Mouse (Mus musculus) embryonic facial prominence, embryonic 13.5 days (tissue): ENCODE measurements at regions not wholly inside any gene's neighbourhood (a gene's known extent, or its start where the extent isn't known, plus 50 kb on each side); places are given as distances from the start of the nearest gene placed in this dataset.

ENCODE experiments used
- ATAC-seq: fragments of 200-750 bp; cut with Nextera tagmentation; 2 replicates; pipeline ENCODE4 v1.8.0; 2017; ENCODE audit warnings: low read depth; ENCODE audit not compliant: insufficient number of reproducible peaks, insufficient read depth, low FRiP score, low TSS enrichment
- H3K27ac ChIP-seq: fragments of 300-500 bp; sonication (generic); 2 replicates; pipeline ENCODE4 v1.5.1; 2015; ENCODE audit warnings: moderate library complexity, mild to moderate bottlenecking, inconsistent platforms
- H3K27me3 ChIP-seq: fragments of 300-500 bp; sonication (generic); 2 replicates; pipeline ENCODE4 v1.6.1; 2015; ENCODE audit warnings: mild to moderate bottlenecking, inconsistent platforms
- H3K36me3 ChIP-seq: fragments of 300-500 bp; sonication (generic); 2 replicates; pipeline ENCODE4 v1.6.1; 2015; ENCODE audit warnings: mild to moderate bottlenecking, inconsistent platforms
- H3K4me1 ChIP-seq: fragments of 300-500 bp; sonication (generic); 2 replicates; pipeline ENCODE4 v1.6.1; 2015; ENCODE audit warnings: inconsistent platforms
- H3K4me2 ChIP-seq: fragments of 300-500 bp; sonication (generic); 2 replicates; pipeline ENCODE4 v1.6.1; 2015; ENCODE audit warnings: moderate library complexity, mild to moderate bottlenecking, inconsistent platforms
- H3K4me3 ChIP-seq: fragments of 300-500 bp; sonication (generic); 2 replicates; pipeline ENCODE4 v1.5.1; 2015; ENCODE audit warnings: mild to moderate bottlenecking, inconsistent platforms
- H3K9ac ChIP-seq: fragments of 300-500 bp; sonication (generic); 2 replicates; pipeline ENCODE4 v1.6.1; 2015; ENCODE audit warnings: mild to moderate bottlenecking, inconsistent platforms
- H3K9me3 ChIP-seq: fragments of 300-500 bp; sonication (generic); 2 replicates; pipeline ENCODE4 v1.6.1; 2016; ENCODE audit warnings: inconsistent platforms
- whole genome bisulfite sequencing: fragments of 180-500 bp; shearing (Covaris S2); methylation state at CpG from one replicate; pipeline ENCODE4 v1.1.7; 2015; ENCODE audit warnings: mixed read lengths; 5-methylcytosine and 5-hydroxymethylcytosine counted together

DNA sequence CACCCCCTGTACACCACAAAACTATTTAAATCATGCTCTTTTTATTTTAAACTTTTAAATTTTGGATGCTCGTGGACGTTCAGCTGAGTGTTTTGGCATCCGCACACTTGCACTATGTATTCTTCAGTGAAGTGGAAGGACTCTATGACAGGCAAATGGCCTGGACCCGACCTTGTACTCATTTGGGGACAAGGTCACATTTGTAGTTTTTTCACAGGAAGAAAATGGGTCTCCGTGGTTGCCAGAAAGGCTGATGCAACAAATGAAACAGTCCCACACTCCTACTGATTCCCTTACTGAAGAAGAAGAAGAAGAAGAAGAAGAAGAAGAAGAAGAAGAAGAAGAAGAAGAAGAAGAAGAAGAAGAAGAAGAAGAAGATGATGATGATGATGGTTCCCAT lies 160.9 kb upstream of the Foxn2 start:
- ATAC-seq, result no peak
- 0 out of 2 replicates have a peak, but pooled peaks cover 2% of the 10 kb centered on the region for H3K4me1 ChIP-seq
- no peak overlapping the region for H3K4me2 ChIP-seq
- H3K27ac ChIP-seq, result no peak overlapping the region
- WGBS, result 80% methylated on average over 5 of the region's 5 CpGs
- no peak overlapping the region for H3K4me3 ChIP-seq
- no peaks in the 10 kb centered on the region for H3K9me3 ChIP-seq
- H3K36me3 ChIP-seq, result no peaks in the 10 kb centered on the region
- H3K27me3 ChIP-seq, result no peaks in the 10 kb centered on the region
- H3K9ac ChIP-seq, result no peak overlapping the region

- no peak overlapping the region for H3K4me3 ChIP-seq
- H3K4me2 ChIP-seq, result no peak overlapping the region
- no peak for ATAC-seq
- H3K9ac ChIP-seq, result no peak overlapping the region
- no peak overlapping the region for H3K27ac ChIP-seq
- H3K36me3 ChIP-seq, result no peaks in the 10 kb centered on the region
- no peaks in the 10 kb centered on the region for H3K4me1 ChIP-seq
- H3K27me3 ChIP-seq, result no peaks in the 10 kb centered on the region
- WGBS, result 60% methylated on average over 1 of the region's 1 CpGs
- H3K9me3 ChIP-seq, result no peaks in the 10 kb centered on the region
Measured at GRCm38 (mm10) chr17:88282711-88283110, 157.8 kb upstream of the Foxn2 start.

DNA sequence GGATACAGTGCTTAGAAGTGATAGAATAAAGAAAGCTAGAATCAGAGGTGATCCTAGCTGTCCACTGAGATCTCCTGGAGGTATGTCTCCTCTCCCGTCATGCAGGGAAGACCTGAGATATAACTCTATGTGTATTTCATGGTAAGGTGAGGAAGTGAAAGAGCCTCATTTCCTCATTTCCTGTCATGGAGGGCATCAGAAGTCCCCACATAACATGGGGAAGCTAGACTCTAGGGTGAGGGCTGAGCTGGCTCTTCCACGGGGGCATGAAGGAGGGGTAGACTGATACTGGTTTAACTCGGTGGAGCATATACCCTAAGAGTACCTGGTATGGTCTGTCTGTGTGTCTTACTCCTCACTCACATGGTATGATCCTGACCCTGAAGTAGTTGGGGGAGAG lies 156.0 kb upstream of the Foxn2 start:
- WGBS, result 87% methylated on average over 3 of the region's 3 CpGs
- H3K4me2 ChIP-seq, result no peak overlapping the region
- no peak overlapping the region for H3K9ac ChIP-seq
- ATAC-seq, result no peak
- no peaks in the 10 kb centered on the region for H3K36me3 ChIP-seq
- H3K9me3 ChIP-seq, result 0 out of 2 replicates have a peak, but pooled peaks cover 8% of the 10 kb centered on the region
- no peaks in the 10 kb centered on the region for H3K27me3 ChIP-seq
- H3K4me3 ChIP-seq, result no peak overlapping the region
- no peak overlapping the region for H3K27ac ChIP-seq
- H3K4me1 ChIP-seq, result no peaks in the 10 kb centered on the region

DNA sequence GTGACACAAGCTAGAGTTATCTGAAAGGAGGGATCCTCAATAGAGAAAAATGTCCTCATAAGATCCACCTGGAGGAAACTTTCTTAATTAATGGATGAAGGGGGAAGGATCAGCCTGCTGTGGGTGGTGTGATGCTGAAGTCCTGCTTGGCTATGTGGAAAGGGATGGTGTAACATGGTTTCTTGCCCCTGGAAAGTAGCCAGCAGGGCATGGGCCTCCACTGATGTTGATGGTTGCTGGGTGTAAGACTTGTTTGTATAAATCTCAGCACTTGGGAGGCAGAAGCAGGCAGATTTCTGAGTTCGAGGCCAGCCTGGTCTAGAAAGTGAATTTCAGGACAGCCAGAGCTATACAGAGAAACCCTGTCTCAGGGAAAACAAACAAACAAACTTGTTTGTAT lies 152.7 kb upstream of the Foxn2 start:
- no peaks in the 10 kb centered on the region for H3K27me3 ChIP-seq
- H3K9ac ChIP-seq, result no peak overlapping the region
- ATAC-seq, result no peak
- H3K27ac ChIP-seq, result no peak overlapping the region
- no peaks in the 10 kb centered on the region for H3K4me1 ChIP-seq
- no peak overlapping the region for H3K4me2 ChIP-seq
- H3K9me3 ChIP-seq, result 0 out of 2 replicates have a peak, but pooled peaks cover 8% of the 10 kb centered on the region
- H3K4me3 ChIP-seq, result no peak overlapping the region
- 77% methylated on average over 1 of the region's 1 CpGs for WGBS
- H3K36me3 ChIP-seq, result no peaks in the 10 kb centered on the region

DNA sequence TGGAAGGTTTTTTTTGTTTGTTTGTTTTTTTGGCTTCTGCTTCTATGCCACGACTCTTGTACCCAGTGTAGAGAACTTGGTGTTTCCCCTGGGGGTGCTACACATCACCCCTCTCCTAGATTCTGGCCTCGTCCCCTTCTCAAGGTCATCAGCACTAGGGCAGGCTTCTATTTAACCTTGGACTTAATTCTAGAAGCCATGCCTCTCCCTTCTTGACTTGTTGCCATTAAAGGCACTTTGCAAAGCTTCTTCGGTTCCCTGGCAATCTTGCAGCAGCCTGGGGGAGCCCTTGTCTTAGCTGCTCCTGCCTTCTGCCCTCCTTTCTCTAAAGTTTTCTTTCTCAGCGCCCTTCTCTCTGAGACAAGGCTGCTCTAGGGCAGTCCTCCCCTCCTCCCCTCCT lies 143.0 kb upstream of the Foxn2 start:
- ATAC-seq, result no peak
- Histone ChIP-seq H3K4me1 (no peaks in the 10 kb centered on the region), H3K9ac (no peak overlapping the region), H3K27me3 (no peaks in the 10 kb centered on the region), H3K4me3 (no peak overlapping the region), H3K9me3 (no peaks in the 10 kb centered on the region), H3K36me3 (no peaks in the 10 kb centered on the region), H3K27ac (no peak overlapping the region), H3K4me2 (no peak overlapping the region)
- 39% methylated on average over 4 of the region's 4 CpGs for WGBS

DNA sequence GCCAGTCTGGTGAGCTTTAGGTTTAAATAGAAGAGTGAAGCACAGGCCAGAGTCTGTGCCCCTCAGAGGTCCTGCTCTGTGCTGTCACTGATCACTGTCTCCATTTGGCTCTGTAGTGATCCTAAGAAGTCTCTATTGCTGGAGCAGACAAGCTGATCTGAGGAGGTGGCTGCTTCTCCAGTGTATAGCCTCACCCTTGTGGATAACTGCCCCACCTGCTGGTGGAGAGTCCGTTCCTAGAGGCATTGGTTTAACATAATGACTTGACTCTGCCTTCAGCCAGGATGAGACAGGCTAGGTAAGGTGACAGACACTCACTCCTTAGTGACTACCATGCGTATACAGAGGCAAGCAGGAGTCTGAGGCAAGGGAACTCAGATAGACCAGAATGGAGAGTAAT lies 136.5 kb upstream of the Foxn2 start:
- Histone ChIP-seq H3K4me1 (no peaks in the 10 kb centered on the region), H3K9me3 (peaks cover 5% of the 10 kb centered on the region; the same call in 1 of the 2 replicates), H3K27ac (no peak overlapping the region), H3K4me2 (no peak overlapping the region), H3K27me3 (no peaks in the 10 kb centered on the region), H3K36me3 (no peaks in the 10 kb centered on the region), H3K9ac (no peak overlapping the region), H3K4me3 (no peak overlapping the region)
- WGBS, result 67% methylated on average over 2 of the region's 2 CpGs
- no peak for ATAC-seq

DNA sequence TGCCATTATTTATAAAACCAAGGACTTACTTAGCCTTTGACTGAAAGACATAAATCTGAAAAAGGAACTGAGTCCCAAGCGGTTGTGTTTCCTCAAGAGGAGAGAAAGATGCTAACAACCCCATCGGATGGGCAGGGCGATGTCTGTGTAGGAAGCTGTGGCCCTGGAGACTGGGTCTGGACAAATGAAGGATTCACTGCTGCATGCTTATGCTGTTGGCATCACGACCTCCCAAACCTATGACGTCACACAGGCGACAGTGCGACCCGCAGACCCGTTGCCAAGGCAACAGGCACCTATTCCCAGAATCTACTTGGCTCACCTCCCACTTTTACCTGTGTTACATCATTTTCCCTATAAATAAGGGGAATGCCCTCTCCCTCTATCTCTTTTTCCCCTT lies 135.3 kb upstream of the Foxn2 start:
- H3K27me3 ChIP-seq, result no peaks in the 10 kb centered on the region
- H3K9me3 ChIP-seq, result peaks cover 5% of the 10 kb centered on the region; the same call in 1 of the 2 replicates
- WGBS, result 82% methylated on average over 9 of the region's 9 CpGs
- no peak overlapping the region for H3K4me3 ChIP-seq
- no peak for ATAC-seq
- no peak overlapping the region for H3K9ac ChIP-seq
- no peak overlapping the region for H3K4me2 ChIP-seq
- no peaks in the 10 kb centered on the region for H3K4me1 ChIP-seq
- no peak overlapping the region for H3K27ac ChIP-seq
- no peaks in the 10 kb centered on the region for H3K36me3 ChIP-seq

- Histone ChIP-seq H3K36me3 (no peaks in the 10 kb centered on the region), H3K4me3 (no peak overlapping the region), H3K4me2 (no peak overlapping the region), H3K9ac (no peak overlapping the region), H3K4me1 (no peaks in the 10 kb centered on the region), H3K27ac (no peak overlapping the region), H3K27me3 (no peaks in the 10 kb centered on the region), H3K9me3 (peaks cover 5% of the 10 kb centered on the region; the same call in 1 of the 2 replicates)
- ATAC-seq, result no peak
- WGBS, result 71% methylated on average over 9 of the region's 9 CpGs
Measured at GRCm38 (mm10) chr17:88306325-88306724, 134.2 kb upstream of the Foxn2 start.

- H3K4me1 ChIP-seq, result no peaks in the 10 kb centered on the region
- H3K9ac ChIP-seq, result no peak overlapping the region
- H3K4me3 ChIP-seq, result no peak overlapping the region
- 31% methylated on average over 4 of the region's 4 CpGs for WGBS
- no peak for ATAC-seq
- H3K27ac ChIP-seq, result no peak overlapping the region
- no peak overlapping the region for H3K4me2 ChIP-seq
- no peaks in the 10 kb centered on the region for H3K27me3 ChIP-seq
- peaks cover 5% of the 10 kb centered on the region; the same call in 1 of the 2 replicates for H3K9me3 ChIP-seq
- no peaks in the 10 kb centered on the region for H3K36me3 ChIP-seq
Measured at GRCm38 (mm10) chr17:88307082-88307481, 133.4 kb upstream of the Foxn2 start.

GRCm38 (mm10) chr17:88307826-88308225 lies 132.7 kb upstream of the Foxn2 start:
- Histone ChIP-seq H3K27ac (no peak overlapping the region), H3K9ac (no peak overlapping the region), H3K4me2 (no peak overlapping the region), H3K4me1 (no peaks in the 10 kb centered on the region), H3K9me3 (peaks cover 5% of the 10 kb centered on the region; the same call in 1 of the 2 replicates), H3K27me3 (no peaks in the 10 kb centered on the region), H3K4me3 (no peak overlapping the region), H3K36me3 (no peaks in the 10 kb centered on the region)
- 93% methylated on average over 9 of the region's 9 CpGs for WGBS
- no peak for ATAC-seq

- no peaks in the 10 kb centered on the region for H3K36me3 ChIP-seq
- H3K4me1 ChIP-seq, result no peaks in the 10 kb centered on the region
- H3K4me2 ChIP-seq, result no peak overlapping the region
- no peaks in the 10 kb centered on the region for H3K27me3 ChIP-seq
- H3K9me3 ChIP-seq, result no peaks in the 10 kb centered on the region
- no peak overlapping the region for H3K4me3 ChIP-seq
- WGBS, result 82% methylated on average over 2 of the region's 2 CpGs
- no peak overlapping the region for H3K27ac ChIP-seq
- no peak overlapping the region for H3K9ac ChIP-seq
- no peak for ATAC-seq
Measured at GRCm38 (mm10) chr17:88312876-88313275, 127.6 kb upstream of the Foxn2 start.

GRCm38 (mm10) chr17:88316213-88316967 lies 124.1 kb upstream of the Foxn2 start:
- H3K36me3 ChIP-seq, result no peaks in the 10 kb centered on the region
- no peak overlapping the region for H3K27ac ChIP-seq
- H3K9me3 ChIP-seq, result no peaks in the 10 kb centered on the region
- no peak for ATAC-seq
- H3K4me2 ChIP-seq, result no peak overlapping the region
- no peaks in the 10 kb centered on the region for H3K4me1 ChIP-seq
- no peaks in the 10 kb centered on the region for H3K27me3 ChIP-seq
- WGBS, result 69% methylated on average over 15 of the region's 15 CpGs
- no peak overlapping the region for H3K4me3 ChIP-seq
- no peak overlapping the region for H3K9ac ChIP-seq
